Mouse (Mus musculus) liver, embryonic 16.5 days (tissue): ENCODE data around the gene Gm128. TPM values are rescaled to one million over a fixed set of nuclear protein-coding genes. Genes with fewer than 3 reads are reported as not detected.
A peak's percentile ranks its signal among the peaks of the same experiment; 100 is the strongest.

Source experiments
- ATAC-seq: fragments of 200-750 bp; cut with Nextera tagmentation; 2 replicates; pipeline ENCODE4 v1.8.0; 2017; ENCODE audit warnings: low read depth, mild to moderate bottlenecking, moderate number of reproducible peaks, moderate library complexity
- H3K27ac ChIP-seq: fragments of 300-500 bp; sonication (generic); 2 replicates; pipeline ENCODE4 v1.5.1; 2014; ENCODE audit warnings: mild to moderate bottlenecking, low read length
- H3K27me3 ChIP-seq: fragments of 300-500 bp; sonication (generic); 2 replicates; pipeline ENCODE4 v1.6.1; 2014; ENCODE audit warnings: low read depth, low read length, mixed read lengths; ENCODE audit not compliant: control insufficient read depth, insufficient read depth
- H3K36me3 ChIP-seq: fragments of 300-500 bp; sonication (generic); 2 replicates; pipeline ENCODE4 v1.6.1; 2014; ENCODE audit warnings: mild to moderate bottlenecking; ENCODE audit not compliant: control insufficient read depth, insufficient read depth
- H3K4me1 ChIP-seq: fragments of 300-500 bp; sonication (generic); 2 replicates; pipeline ENCODE4 v1.6.1; 2014; ENCODE audit warnings: low read depth, low read length, mixed read lengths; ENCODE audit not compliant: control insufficient read depth
- H3K4me2 ChIP-seq: fragments of 300-500 bp; sonication (generic); 2 replicates; pipeline ENCODE4 v1.6.1; 2014; ENCODE audit warnings: low read depth, low read length, mixed read lengths
- H3K4me3 ChIP-seq: fragments of 300-500 bp; sonication (generic); 2 replicates; pipeline ENCODE4 v1.5.1; 2014; ENCODE audit warnings: low read depth, mild to moderate bottlenecking, low read length
- H3K9ac ChIP-seq: fragments of 300-500 bp; sonication (generic); 2 replicates; pipeline ENCODE4 v1.6.1; 2014; ENCODE audit warnings: low read depth, low read length
- H3K9me3 ChIP-seq: fragments of 300-500 bp; sonication (generic); replicated peaks from 2 replicates; pipeline ENCODE4 v1.6.1; 2016; ENCODE audit warnings: low read length; ENCODE audit not compliant: control insufficient read depth
- WGBS: fragments of 180-500 bp; shearing (Covaris S2); extraction: QIAGEN DNeasy Blood & Tissue Kit; methylation state at CpG from one replicate; pipeline ENCODE4 v1.1.7; 2014; ENCODE audit not compliant: insufficient replicate concordance; 5-methylcytosine and 5-hydroxymethylcytosine counted together
- polyA plus RNA-seq: library from polyadenylated mRNA; unstranded; fragments of >200 nt; fragmentation: Nextera tagmentation; extraction: Ambion mirVana; gene quantifications from 2 replicates; pipeline ENCODE4 v1.2.1, GENCODE M21; 2015

Gene Gm128
- polyA plus RNA-seq, 1 experiment from 2014 or later, result 0.07 TPM

DNA sequence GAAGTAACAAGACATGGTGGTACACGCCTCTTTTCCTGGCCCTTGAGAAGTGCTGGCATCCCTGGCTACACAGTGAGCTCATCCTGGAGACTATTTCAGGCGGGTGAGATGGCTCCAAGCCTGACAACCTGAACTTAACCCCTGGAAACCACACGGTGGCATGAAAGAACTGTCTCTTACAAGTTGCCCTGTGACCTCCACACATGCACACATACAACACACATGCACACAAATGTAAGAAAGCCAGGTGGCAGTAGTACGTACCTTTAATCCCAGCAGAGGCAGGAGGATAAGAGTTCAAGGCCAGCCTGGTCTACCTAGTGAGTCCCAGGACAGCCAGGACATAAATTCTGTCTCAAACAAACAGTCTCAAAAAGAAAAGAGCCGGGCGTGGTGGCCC, 2.4 kb downstream of the Gm128 start:
- 74% methylated on average over 6 of the region's 6 CpGs for WGBS
- H3K4me2 ChIP-seq, result no peak overlapping the region
- ATAC-seq, result no peak

DNA sequence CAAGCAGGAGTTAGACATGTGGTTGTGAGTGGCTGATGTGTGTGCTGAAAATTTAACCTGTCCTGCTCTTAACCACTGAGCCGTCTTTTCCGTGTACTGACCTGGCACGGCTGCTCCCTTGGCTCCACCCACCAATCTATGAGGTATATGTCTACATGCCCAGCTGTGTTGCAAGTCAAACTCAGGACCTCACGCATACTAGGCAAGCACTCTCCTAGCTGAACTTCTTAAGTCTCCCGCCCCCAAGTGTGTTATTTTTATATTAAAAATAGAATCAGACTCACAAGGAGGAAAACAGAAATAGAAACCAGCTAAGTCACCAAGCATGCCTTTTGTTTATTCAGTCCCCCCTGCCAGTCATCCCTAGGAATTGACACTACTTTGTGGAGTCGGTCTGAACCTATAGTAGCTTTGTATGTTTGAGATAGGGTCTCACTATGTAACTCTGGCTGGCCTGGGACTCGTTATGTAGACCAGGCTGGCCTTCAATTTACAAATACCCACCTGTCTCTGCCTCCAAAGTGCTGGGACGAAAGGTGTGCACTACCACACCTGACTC, 3.8 kb downstream of the Gm128 start:
- no peak for ATAC-seq
- H3K9me3 ChIP-seq, result no peaks in the 10 kb centered on the region
- H3K4me2 ChIP-seq, result no peak overlapping the region
- WGBS, result 73% methylated on average over 8 of the region's 8 CpGs
- H3K4me3 ChIP-seq, result no peak overlapping the region
- no peak overlapping the region for H3K9ac ChIP-seq
- H3K27me3 ChIP-seq, result no peaks in the 10 kb centered on the region
- H3K27ac ChIP-seq, result no peak overlapping the region
- peaks cover 2% of the 10 kb centered on the region for H3K4me1 ChIP-seq
- peaks cover 20% of the 10 kb centered on the region for H3K36me3 ChIP-seq

More for the DNA sequence above, 2.4 kb downstream of the Gm128 start:
- no peak overlapping the region for H3K4me3 ChIP-seq
- H3K27me3 ChIP-seq, result no peaks in the 10 kb centered on the region
- H3K27ac ChIP-seq, result no peak overlapping the region
- no peaks in the 10 kb centered on the region for H3K4me1 ChIP-seq
- no peak overlapping the region for H3K9ac ChIP-seq
- no peaks in the 10 kb centered on the region for H3K9me3 ChIP-seq
- peaks cover 13% of the 10 kb centered on the region for H3K36me3 ChIP-seq

DNA sequence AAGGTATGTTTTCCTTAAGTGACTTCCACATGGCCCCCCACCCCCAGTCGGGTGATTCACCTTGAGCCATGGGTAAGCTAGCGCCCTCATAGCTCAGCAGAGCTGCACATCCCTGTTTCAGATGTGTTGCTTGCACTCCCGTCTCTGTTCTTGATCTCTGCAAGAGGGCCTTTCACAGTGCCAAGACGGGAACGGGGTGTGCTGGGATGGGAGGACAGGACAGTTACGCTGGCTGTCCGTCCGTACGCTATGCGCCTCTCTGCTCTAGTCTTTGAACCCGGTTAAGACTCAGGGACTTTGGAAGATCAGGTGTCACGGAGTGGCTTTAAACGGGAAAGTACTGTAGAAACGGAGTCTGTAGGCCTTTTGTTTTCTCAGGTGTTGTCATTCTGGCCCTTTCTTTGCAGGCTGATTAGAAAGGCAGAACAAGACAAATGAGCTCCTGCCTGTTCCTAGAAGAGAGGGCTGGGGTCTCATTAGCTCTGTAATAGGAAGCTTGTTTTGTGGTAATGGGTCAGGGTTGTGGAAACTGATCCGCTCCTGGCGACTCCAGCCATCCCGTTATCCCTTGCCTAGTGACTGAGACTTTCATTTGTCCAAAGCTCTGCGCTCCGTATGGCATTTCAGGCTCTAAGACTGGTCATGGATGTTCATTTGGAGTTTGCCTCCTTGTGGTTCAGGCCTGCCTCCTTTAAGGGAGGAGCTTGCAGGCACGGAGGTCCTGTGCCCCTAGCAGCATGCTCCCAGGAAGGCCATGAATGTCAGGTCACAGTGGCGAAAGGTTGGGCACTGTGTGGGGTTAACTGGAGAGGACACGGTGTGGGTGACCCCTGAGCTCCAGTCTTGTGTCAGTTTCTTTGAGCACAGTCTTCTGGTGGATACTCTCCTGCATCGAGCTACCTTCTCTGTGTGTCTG, 5.8 kb downstream of the Gm128 start:
- Histone ChIP-seq H3K36me3 (peaks cover 30% of the 10 kb centered on the region), H3K27ac (no peak overlapping the region)

DNA sequence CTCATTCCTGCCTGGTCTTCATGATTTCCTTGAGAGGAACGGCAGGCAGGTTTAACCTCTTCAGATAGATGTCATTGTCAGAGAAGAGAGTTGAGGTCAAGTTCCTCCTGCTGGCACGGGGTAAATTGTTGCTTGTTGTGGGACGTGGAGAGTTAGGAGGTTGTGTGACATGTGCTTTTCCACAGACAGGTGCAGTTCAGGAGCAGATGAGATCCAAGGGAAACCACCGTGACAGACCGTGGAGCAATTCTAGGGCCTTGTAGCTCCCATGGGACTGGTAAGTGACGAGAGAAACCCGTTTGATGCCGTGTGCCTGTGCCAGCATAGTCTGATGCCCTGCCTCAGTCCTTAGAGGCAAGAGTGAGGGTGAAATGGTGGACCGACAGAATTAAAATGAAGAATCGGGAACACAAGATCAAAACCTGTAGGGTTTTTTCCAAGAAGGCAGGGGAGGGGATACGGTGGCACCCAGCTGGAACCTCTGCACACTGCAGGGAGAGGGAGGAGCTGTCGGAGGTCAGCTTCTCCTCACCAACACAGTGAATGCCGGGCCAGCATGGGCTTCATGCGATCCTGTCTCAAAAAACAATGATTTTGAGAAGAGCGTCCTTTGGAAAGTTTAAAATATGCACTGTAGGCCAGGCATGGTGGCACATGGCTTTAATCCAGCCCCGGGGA, 8.0 kb downstream of the Gm128 start:
- Histone ChIP-seq H3K4me2 (no peak overlapping the region), H3K9ac (no peak overlapping the region), H3K27ac (no peak overlapping the region), H3K4me3 (no peak overlapping the region), H3K27me3 (no peaks in the 10 kb centered on the region), H3K4me1 (peaks cover 30% of the 10 kb centered on the region), H3K36me3 (peaks cover 30% of the 10 kb centered on the region), H3K9me3 (no peaks in the 10 kb centered on the region)
- no peak for ATAC-seq
- WGBS, result 84% methylated on average over 16 of the region's 16 CpGs

More for the DNA sequence above, 5.8 kb downstream of the Gm128 start:
- no peak for ATAC-seq
- no peak overlapping the region for H3K4me2 ChIP-seq
- H3K27me3 ChIP-seq, result no peaks in the 10 kb centered on the region
- WGBS, result 87% methylated on average over 23 of the region's 23 CpGs
- H3K4me1 ChIP-seq, result peaks cover 22% of the 10 kb centered on the region
- no peaks in the 10 kb centered on the region for H3K9me3 ChIP-seq
- H3K9ac ChIP-seq, result no peak overlapping the region
- H3K4me3 ChIP-seq, result no peak overlapping the region

DNA sequence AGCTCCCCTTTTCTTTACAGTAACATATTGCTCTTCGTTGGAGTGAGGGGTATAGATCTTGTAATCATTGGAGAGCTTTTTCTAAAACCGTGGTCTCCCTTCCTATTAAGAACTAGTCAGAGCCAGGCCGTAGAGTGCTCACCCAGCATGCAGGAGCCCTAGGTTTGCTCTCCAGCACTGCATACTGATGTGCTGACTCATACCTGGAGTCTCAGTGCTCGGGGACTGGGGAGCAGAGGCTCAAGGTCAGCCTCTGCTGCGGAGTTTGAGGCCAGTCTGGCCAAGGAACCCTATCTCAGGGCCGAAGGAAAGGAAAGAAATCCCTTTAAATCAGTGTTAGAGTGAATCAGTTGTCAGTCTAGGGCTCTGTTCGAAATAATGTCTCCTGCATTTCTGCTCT, 8.6 kb downstream of the Gm128 start:
- no peak overlapping the region for H3K27ac ChIP-seq
- no peaks in the 10 kb centered on the region for H3K27me3 ChIP-seq
- no peak overlapping the region for H3K9ac ChIP-seq
- 71% methylated on average over 7 of the region's 7 CpGs for WGBS
- ATAC-seq, result no peak
- H3K36me3 ChIP-seq, result peaks cover 30% of the 10 kb centered on the region
- no peak overlapping the region for H3K4me2 ChIP-seq
- peaks cover 34% of the 10 kb centered on the region for H3K4me1 ChIP-seq
- H3K4me3 ChIP-seq, result no peak overlapping the region
- H3K9me3 ChIP-seq, result no peaks in the 10 kb centered on the region

DNA sequence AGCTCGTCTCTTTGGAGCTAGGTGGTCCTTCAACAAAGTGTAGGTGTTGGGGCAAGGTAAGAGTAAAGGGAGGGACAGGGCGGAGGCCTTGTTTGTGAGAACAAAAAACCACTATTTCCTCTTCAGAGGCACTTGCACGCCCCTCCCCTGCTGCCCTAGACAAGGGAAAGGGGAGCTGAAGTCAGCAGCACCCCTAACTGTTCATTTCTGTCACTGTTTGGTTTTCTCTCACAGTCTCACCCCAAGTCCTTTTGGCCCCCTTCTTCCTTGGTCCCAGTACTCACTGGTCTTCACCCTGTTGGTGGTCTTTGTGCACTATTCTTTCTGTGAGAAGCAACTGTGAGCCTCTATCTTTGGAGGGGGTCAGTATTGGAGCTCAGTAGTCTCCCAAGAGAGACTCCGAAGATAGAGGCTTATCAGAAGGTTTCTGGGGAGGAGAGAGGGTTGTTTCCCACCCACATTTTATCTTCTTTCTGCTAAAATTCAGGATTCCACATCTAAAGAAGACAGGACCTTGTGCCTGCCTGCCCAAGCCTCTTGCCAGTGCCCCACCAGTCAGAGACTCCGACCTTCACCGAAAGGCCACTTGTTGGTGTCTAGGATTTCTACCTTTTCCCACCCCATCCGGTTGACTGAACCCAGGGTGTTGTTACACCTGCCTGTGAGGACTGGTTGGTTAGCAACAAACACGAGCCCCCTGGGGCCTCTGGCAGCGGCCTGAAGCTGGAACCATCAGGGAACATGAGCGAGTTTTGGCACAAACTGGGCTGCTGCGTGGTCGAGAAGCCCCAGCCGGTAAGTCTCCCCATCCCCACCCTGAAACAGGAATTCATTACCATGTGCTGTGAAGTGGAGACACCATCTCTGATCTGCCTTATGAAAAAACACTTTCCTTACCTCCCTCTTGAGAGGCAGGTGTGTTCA, 9.8 kb downstream of the Gm128 start, which contains the start of gene Mllt11:
TSS of gene Mllt11 (minus strand) at position 874 of the 924 bp plus-strand sequence.
- Histone ChIP-seq H3K4me2 (peak within 1 kb of the TSS; percentile 99), H3K27me3 (no peaks in the 10 kb centered on the region), H3K9me3 (no peaks in the 10 kb centered on the region), H3K27ac (peak within 1 kb of the TSS; percentile 90), H3K4me3 (peak within 1 kb of the TSS; percentile 73), H3K4me1 (peaks cover 34% of the 10 kb centered on the region), H3K9ac (peak within 1 kb of the TSS; percentile 78), H3K36me3 (peaks cover 30% of the 10 kb centered on the region)
- peak; percentile 5; the same call in 1 of the 2 replicates for ATAC-seq
- WGBS, result 42% methylated on average over 13 of the region's 13 CpGs

DNA sequence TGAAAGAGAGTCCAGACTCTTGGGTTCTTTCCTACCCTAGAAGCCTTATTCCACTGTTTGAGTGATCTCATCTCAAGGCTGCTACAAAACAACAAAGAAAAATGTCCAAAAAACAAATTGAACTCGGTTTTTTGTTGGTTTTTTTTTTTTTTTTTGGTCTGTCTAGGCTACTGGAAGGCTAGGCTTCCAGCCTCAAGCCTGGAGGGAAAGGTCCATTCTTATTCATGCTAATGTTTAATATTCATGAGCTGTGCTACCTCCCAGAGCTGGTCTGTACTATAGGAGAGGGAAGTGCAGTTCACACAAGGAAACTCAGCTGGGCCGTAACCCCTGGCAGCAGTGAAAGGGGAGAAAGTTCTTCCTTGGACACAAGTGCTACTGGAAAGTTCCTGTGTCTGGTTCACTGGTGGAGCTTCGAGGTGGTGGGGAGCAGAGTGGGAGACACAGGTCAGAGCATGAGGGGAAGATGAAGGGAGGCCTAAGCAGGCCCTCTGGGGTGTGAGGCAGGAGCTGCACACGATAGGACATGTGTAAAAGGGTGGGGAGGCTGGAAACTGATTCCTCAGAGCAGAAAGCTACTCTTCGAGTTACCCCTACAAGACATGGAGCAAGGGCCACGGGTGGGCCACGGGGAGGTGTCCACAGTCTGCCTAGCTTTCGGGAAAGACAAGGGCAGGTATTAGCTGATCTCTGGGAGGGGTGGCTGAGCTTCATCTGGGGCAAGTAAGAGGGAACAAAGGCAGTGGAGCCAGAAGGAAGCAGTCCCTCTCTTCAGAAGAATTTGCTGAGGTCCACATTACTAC, 10.7 kb downstream of the Gm128 start:
- H3K4me3 ChIP-seq, result peak overlapping the region; percentile 73
- H3K27me3 ChIP-seq, result no peaks in the 10 kb centered on the region
- H3K36me3 ChIP-seq, result peaks cover 27% of the 10 kb centered on the region
- H3K9me3 ChIP-seq, result no peaks in the 10 kb centered on the region
- H3K4me2 ChIP-seq, result peak overlapping the region; percentile 99
- H3K27ac ChIP-seq, result peak overlapping the region; percentile 90
- peak overlapping the region; percentile 78 for H3K9ac ChIP-seq
- H3K4me1 ChIP-seq, result peaks cover 34% of the 10 kb centered on the region
- no peak for ATAC-seq
- 22% methylated on average over 8 of the region's 8 CpGs for WGBS
